Mouse (Mus musculus) erythroblast, adult 5-6 weeks (primary cell): Measurements from ENCODE around the gene Comt. TPM values are rescaled to one million over a fixed set of nuclear protein-coding genes. Genes with fewer than 3 reads are reported as not detected.

Experiments
- ATAC-seq: replicated peaks from 2 replicates; pipeline ENCODE4 v1.8.0; 2016; ENCODE audit warnings: moderate number of reproducible peaks, mild to moderate bottlenecking, moderate TSS enrichment, inconsistent platforms; ENCODE audit not compliant: poor library complexity, low FRiP score, severe bottlenecking
- total RNA-seq, 2 experiments: library from RNA; stranded (forward) in 1 of 2; stranded (reverse) in 1 of 2; fragments of 150-400 nt in 1 of 2; fragments of 200-764, 138-1000 nt in 1 of 2; gene quantifications; 2 replicates each; pipeline versions ENCODE4 v1.2.3 to v1.2.4; 2015 to 2017; ENCODE audit warnings: low replicate concordance in 2 of 2

Gene Comt
- total RNA-seq, 2 experiments from 2014 or later = 27.9 to 29.1 TPM

DNA sequence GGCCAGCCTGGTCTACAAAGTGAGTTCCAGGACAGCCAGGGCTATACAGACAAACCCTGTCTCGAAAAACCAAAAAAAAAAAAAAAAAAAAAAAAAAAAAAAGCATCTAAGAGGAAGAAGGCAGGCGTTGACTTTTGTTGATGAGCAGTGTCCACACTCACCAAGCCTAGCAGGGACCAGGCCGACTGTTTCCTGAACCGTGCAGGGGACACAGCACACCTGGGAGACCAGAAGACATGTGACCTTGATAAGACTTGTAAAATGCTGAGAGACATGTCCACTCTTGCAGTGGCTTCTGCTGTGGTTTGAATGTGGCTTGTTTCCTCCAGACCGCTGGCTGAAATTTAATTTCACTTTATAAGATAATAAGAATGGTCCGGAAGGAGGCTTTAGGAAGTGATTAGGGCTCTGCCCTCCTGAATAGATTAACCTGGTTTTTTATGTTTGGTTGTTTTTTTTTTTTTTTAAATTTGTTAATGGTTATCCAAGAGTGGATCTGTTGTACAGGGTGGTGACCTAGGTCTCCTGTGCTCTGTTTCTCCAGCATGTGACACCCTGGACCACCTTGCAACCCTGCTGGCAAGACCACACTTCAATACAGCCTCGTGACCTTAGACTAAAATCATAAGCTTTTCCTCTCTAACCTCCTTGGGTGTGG is 50.2 kb downstream of the Comt start:
- no peak for ATAC-seq

DNA sequence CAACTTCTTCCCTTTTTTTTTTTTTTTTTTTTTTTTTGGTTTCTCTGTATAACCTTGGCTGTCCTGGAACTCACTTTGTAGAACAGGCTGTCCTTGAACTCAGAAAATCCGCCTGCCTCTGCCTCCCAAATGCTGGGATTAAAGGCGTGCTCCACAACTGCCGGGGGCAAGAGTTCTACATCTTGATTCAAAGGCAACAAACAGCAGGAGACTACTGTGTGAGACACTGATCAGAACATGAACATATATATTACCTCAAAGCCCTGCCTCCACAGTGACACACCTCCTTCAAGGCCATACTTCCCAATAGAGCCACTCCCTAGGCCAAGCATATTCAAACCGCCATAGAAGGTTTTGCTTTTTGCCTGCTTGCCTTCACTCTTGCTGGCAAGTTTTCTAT is 53.0 kb downstream of the Comt start:
- no peak for ATAC-seq

DNA sequence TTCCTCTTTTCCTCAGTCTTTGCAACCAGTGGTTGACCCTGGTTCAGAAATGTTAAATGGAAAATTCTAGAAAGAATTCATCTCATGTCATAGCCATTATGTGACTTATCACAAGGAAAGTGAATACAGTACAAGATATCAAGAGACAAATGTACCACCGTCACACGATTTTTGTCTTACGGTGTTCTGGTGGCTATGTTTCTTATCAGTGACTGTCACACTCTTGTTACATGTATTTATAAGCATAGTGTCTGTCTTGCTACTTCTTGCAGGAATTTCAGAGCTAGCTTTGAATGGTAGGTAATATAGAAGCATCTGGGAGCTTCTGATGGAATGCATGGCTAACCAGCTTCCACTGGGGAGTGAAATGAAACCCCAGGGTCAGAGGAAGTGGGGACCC is 56.5 kb downstream of the Comt start:
- ATAC-seq = no peak

DNA sequence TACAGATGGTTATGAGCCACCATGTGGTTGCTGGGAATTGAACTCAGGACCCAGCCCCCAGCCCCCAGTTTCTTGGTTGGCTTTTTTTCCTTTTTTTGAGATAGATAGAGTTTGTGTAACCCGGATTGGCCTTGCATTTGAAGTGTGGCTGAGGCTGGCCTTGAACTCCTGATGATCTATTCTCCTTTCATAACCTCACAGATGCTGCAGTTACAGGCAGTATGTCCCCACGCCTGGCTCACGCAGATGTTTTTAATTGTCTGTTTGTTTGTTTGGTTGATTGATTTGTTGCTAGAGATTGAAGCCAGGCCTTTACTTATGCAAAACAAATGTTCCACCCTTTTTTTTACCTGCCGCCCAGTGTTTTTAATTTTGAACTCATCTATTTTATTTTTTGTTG is 59.8 kb downstream of the Comt start:
- no peak for ATAC-seq

DNA sequence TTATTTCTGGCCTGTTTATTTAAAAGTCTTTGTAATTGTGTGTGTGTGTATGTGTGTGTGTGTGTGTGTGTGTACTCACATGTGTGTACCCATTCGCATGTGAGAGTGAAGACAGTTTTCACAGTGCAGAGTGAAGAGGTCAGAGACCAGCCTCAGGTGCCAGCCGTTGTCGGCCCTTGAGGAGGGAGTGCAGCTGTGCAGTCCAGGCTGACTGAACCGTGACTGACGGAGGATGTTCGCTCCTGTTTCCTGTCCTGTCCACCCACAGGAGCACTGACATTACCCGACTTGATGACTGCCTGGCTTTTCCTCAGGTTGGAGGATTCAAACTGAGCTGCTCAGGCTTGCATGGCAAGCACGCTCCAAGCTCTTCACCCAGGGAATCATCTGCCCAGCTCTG is 63.7 kb downstream of the Comt start:
- ATAC-seq = 0 out of 2 replicates have a peak, but pooled peaks have one; percentile 8

DNA sequence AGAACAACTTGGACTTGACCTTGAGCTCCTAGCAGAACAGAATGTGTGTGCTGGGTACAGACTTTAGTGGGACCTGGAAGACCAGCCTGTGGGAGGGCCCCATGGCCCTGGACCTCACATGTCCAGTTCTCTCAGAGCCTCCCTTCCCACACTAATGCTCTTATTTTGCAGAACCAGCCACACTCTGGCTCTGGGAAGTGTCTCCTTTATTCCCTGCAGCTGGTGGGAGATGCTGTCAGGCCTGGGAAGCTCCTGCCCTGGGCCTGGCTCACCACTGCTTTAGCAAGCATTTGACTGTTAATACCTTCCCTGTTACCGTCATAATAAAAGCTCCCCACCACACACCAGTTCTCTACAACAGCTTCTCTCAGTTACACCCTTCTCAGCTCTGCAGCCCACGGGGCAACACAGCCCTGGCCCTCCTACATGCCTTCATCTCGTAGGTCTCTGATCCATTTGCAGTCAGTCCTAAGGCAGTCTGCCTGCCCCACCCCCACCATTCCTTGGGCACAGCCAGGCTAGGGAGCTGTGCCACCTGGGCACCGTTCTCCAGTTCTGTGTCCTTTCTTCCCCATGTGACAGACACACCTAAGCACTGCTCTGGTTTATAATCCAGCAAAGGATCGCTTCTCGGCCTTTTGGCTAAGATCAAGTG is 66.4 kb downstream of the Comt start:
- no peak for ATAC-seq

DNA sequence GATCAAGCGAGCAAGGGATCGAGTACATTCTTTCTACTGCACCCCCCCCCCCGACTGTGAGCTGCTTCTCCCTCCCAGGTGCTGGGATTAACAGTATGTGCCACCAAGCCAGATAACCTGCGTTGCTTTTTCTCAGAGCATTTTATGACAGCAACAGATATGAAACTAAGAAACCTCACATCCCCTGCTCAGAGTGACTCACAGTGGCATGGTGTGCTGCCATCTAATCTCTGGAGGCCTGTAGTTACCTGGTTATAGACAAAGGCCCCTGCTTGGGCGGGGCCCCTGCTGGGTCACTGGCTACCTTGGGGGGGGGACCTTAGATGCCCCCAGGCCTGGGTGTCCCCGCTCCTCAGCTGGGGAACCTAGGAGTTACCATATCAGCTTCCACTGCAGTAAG is 68.7 kb downstream of the Comt start:
- no peak for ATAC-seq

DNA sequence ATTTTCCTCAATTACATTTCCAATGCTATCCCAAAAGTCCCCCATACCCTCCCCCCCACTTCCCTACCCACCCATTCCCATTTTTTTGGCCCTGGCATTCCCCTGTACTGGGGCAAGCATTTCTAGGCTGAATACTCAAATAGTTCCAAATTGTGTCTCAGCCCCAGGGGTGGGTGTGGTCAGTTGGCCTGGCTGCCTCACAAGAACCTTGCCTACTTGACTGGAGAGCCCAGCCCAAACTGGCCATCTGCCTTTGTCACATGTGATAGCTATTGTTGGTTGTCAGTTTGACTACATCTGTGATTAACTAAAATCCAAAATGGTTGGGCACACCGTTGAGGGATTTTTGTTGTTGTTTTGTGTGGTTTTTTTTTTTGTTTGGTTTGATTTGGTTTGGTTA is 69.7 kb downstream of the Comt start:
- no peak for ATAC-seq

Other genes with a start within 250 kb of the Comt start
- not detected in 2 replicates for gene Ccdc188, start 209.0 kb downstream of the Comt start, total RNA-seq (2015; ENCODE audit: low replicate concordance)
- not detected in 2 replicates for gene Ccdc188, start 209.0 kb downstream of the Comt start, total RNA-seq (2017; ENCODE audit: low replicate concordance)
- 1.5 and 3.1 TPM in 2 replicates for gene Zdhhc8, start 191.7 kb downstream of the Comt start, total RNA-seq (2015; ENCODE audit: low replicate concordance)
- gene Zdhhc8, start 191.7 kb downstream of the Comt start, total RNA-seq (2017; ENCODE audit: low replicate concordance) = 0.26 and 0.56 TPM in 2 replicates
- 20.9 and 48.0 TPM in 2 replicates for gene Trmt2a, start 178.2 kb downstream of the Comt start, total RNA-seq (2015; ENCODE audit: low replicate concordance)
- 16.4 and 19.1 TPM in 2 replicates for gene Trmt2a, start 178.2 kb downstream of the Comt start, total RNA-seq (2017; ENCODE audit: low replicate concordance)
- gene Ranbp1, start 178.1 kb downstream of the Comt start, total RNA-seq (2015; ENCODE audit: low replicate concordance) = 74.6 and 96.3 TPM in 2 replicates
- 83.7 and 90.7 TPM in 2 replicates for gene Ranbp1, start 178.1 kb downstream of the Comt start, total RNA-seq (2017; ENCODE audit: low replicate concordance)
- gene Gm49776, start 168.5 kb downstream of the Comt start, total RNA-seq (2015; ENCODE audit: low replicate concordance) = not detected in 2 replicates
- not detected in 2 replicates for gene Gm49776, start 168.5 kb downstream of the Comt start, total RNA-seq (2017; ENCODE audit: low replicate concordance)
- gene Dgcr8, start 137.6 kb downstream of the Comt start, total RNA-seq (2015; ENCODE audit: low replicate concordance) = 16.3 and 30.2 TPM in 2 replicates
- 38.3 and 46.7 TPM in 2 replicates for gene Dgcr8, start 137.6 kb downstream of the Comt start, total RNA-seq (2017; ENCODE audit: low replicate concordance)
- gene Tango2, start 78.7 kb downstream of the Comt start, total RNA-seq (2015; ENCODE audit: low replicate concordance) = 8.8 and 26.9 TPM in 2 replicates
- gene Tango2, start 78.7 kb downstream of the Comt start, total RNA-seq (2017; ENCODE audit: low replicate concordance) = 8.8 and 12.1 TPM in 2 replicates
- 1.5 and 2.7 TPM in 2 replicates for gene Arvcf, start 78.7 kb downstream of the Comt start, total RNA-seq (2015; ENCODE audit: low replicate concordance)
- 8.7 TPM in 1 of 2 replicates, not detected in the other for gene Arvcf, start 78.7 kb downstream of the Comt start, total RNA-seq (2017; ENCODE audit: low replicate concordance)
- gene Txnrd2, start 468 bp downstream of the Comt start, total RNA-seq (2015; ENCODE audit: low replicate concordance) = 274 and 358 TPM in 2 replicates
- 493 and 499 TPM in 2 replicates for gene Txnrd2, start 468 bp downstream of the Comt start, total RNA-seq (2017; ENCODE audit: low replicate concordance)
- gene Gnb1l, start 71.9 kb upstream of the Comt start, total RNA-seq (2015; ENCODE audit: low replicate concordance) = 2.3 and 10.6 TPM in 2 replicates
- 0.94 and 5.6 TPM in 2 replicates for gene Gnb1l, start 71.9 kb upstream of the Comt start, total RNA-seq (2017; ENCODE audit: low replicate concordance)
- gene Rtl10, start 72.0 kb upstream of the Comt start, total RNA-seq (2015; ENCODE audit: low replicate concordance) = 2.7 TPM in 1 of 2 replicates, not detected in the other
- 1.1 and 4.5 TPM in 2 replicates for gene Rtl10, start 72.0 kb upstream of the Comt start, total RNA-seq (2017; ENCODE audit: low replicate concordance)
- gene Tbx1, start 163.8 kb upstream of the Comt start, total RNA-seq (2015; ENCODE audit: low replicate concordance) = not detected in 2 replicates
- not detected in 2 replicates for gene Tbx1, start 163.8 kb upstream of the Comt start, total RNA-seq (2017; ENCODE audit: low replicate concordance)
- gene Gp1bb, start 195.6 kb upstream of the Comt start, total RNA-seq (2015; ENCODE audit: low replicate concordance) = 3.7 TPM in 1 of 2 replicates, not detected in the other
- gene Gp1bb, start 195.6 kb upstream of the Comt start, total RNA-seq (2017; ENCODE audit: low replicate concordance) = 0.56 and 0.94 TPM in 2 replicates
- gene Gm49601, start 199.6 kb upstream of the Comt start, total RNA-seq (2015; ENCODE audit: low replicate concordance) = not detected in 2 replicates
- 0.85 TPM in 1 of 2 replicates, not detected in the other for gene Gm49601, start 199.6 kb upstream of the Comt start, total RNA-seq (2017; ENCODE audit: low replicate concordance)
- gene Sept5, start 203.1 kb upstream of the Comt start, total RNA-seq (2015; ENCODE audit: low replicate concordance) = 13.4 and 19.4 TPM in 2 replicates
- gene Sept5, start 203.1 kb upstream of the Comt start, total RNA-seq (2017; ENCODE audit: low replicate concordance) = 11.7 and 15.2 TPM in 2 replicates